Mouse (Mus musculus): ENCODE measurements around the gene Ly86. TPM values are rescaled to one million over a fixed set of nuclear protein-coding genes. Genes with fewer than 3 reads are reported as not detected.
A peak's percentile ranks its signal among the peaks of the same experiment; 100 is the strongest.

The Ly86 gene
- polyA plus RNA-seq (2014; fragmentation: Nextera tagmentation; extraction: Ambion mirVana): 5.3 and 6.3 TPM in 2 replicates

- no peak within 1 kb of the TSS for H3K4me2 ChIP-seq (ENCODE audit: low read depth)
- no peaks in the 10 kb centered on the region for H3K27me3 ChIP-seq (ENCODE audit: control insufficient read depth, insufficient read depth, low read length)
- no peak within 1 kb of the TSS for H3K27ac ChIP-seq (ENCODE audit: low read depth, low read length)
- ATAC-seq (ENCODE audit: insufficient read depth, low FRiP score, low TSS enrichment) (no peak), DNase-seq (ENCODE audit: low spot score) (no peak)
- H3K4me3 ChIP-seq (ENCODE audit: low read depth, low read length): no peak within 1 kb of the TSS
- no peaks in the 10 kb centered on the region for H3K9me3 ChIP-seq (ENCODE audit: control insufficient read depth, low read length)
- H3K4me1 ChIP-seq (ENCODE audit: control insufficient read depth, insufficient read depth, low read length): no peaks in the 10 kb centered on the region
- H3K9ac ChIP-seq (ENCODE audit: low read length): no peak within 1 kb of the TSS
- WGBS: 92% methylated on average over 28 of the region's 28 CpGs
- no peaks in the 10 kb centered on the region for H3K36me3 ChIP-seq (ENCODE audit: control insufficient read depth, insufficient read depth, low read length)
Observed at GRCm38 (mm10) chr13:37344909-37345772, at the start of gene Ly86. TSS of gene Ly86 (plus strand) at chr13:37345208.

- Histone ChIP-seq H3K27me3 (ENCODE audit: control insufficient read depth, insufficient read depth, low read length) (no peaks in the 10 kb centered on the region), H3K4me3 (ENCODE audit: low read depth, low read length) (no peak overlapping the region), H3K9ac (ENCODE audit: low read length) (no peak overlapping the region), H3K4me1 (ENCODE audit: control insufficient read depth, insufficient read depth, low read length) (no peaks in the 10 kb centered on the region), H3K4me2 (ENCODE audit: low read depth) (no peak overlapping the region), H3K36me3 (ENCODE audit: control insufficient read depth, insufficient read depth, low read length) (no peaks in the 10 kb centered on the region), H3K9me3 (ENCODE audit: control insufficient read depth, low read length) (no peaks in the 10 kb centered on the region), H3K27ac (ENCODE audit: low read depth, low read length) (no peak overlapping the region)
- DNase-seq (ENCODE audit: low spot score): no peak
- no peak for ATAC-seq (ENCODE audit: insufficient read depth, low FRiP score, low TSS enrichment)
- 82% methylated on average over 5 of the region's 5 CpGs for WGBS
Observed at GRCm38 (mm10) chr13:37297886-37298285, 47.1 kb upstream of the Ly86 start.

GRCm38 (mm10) chr13:37298856-37299255 lies 46.2 kb upstream of the Ly86 start:
- 66% methylated on average over 1 of the region's 1 CpGs for WGBS
- Histone ChIP-seq H3K4me3 (ENCODE audit: low read depth, low read length) (no peak overlapping the region), H3K27me3 (ENCODE audit: control insufficient read depth, insufficient read depth, low read length) (no peaks in the 10 kb centered on the region), H3K4me1 (ENCODE audit: control insufficient read depth, insufficient read depth, low read length) (no peaks in the 10 kb centered on the region), H3K4me2 (ENCODE audit: low read depth) (no peak overlapping the region), H3K27ac (ENCODE audit: low read depth, low read length) (no peak overlapping the region), H3K9me3 (ENCODE audit: control insufficient read depth, low read length) (no peaks in the 10 kb centered on the region), H3K9ac (ENCODE audit: low read length) (no peak overlapping the region), H3K36me3 (ENCODE audit: control insufficient read depth, insufficient read depth, low read length) (no peaks in the 10 kb centered on the region)
- DNase-seq (ENCODE audit: low spot score) (no peak), ATAC-seq (ENCODE audit: insufficient read depth, low FRiP score, low TSS enrichment) (no peak)

GRCm38 (mm10) chr13:37302877-37303276 lies 42.1 kb upstream of the Ly86 start:
- Histone ChIP-seq H3K9me3 (ENCODE audit: control insufficient read depth, low read length) (no peaks in the 10 kb centered on the region), H3K9ac (ENCODE audit: low read length) (no peak overlapping the region), H3K4me1 (ENCODE audit: control insufficient read depth, insufficient read depth, low read length) (no peaks in the 10 kb centered on the region), H3K27me3 (ENCODE audit: control insufficient read depth, insufficient read depth, low read length) (no peaks in the 10 kb centered on the region), H3K36me3 (ENCODE audit: control insufficient read depth, insufficient read depth, low read length) (no peaks in the 10 kb centered on the region), H3K4me2 (ENCODE audit: low read depth) (no peak overlapping the region), H3K4me3 (ENCODE audit: low read depth, low read length) (no peak overlapping the region), H3K27ac (ENCODE audit: low read depth, low read length) (no peak overlapping the region)
- ATAC-seq (ENCODE audit: insufficient read depth, low FRiP score, low TSS enrichment): no peak
- 50% methylated on average over 5 of the region's 5 CpGs for WGBS
- no peak for DNase-seq (ENCODE audit: low spot score)

GRCm38 (mm10) chr13:37308006-37308405 lies 37.0 kb upstream of the Ly86 start:
- H3K27me3 ChIP-seq (ENCODE audit: control insufficient read depth, insufficient read depth, low read length): no peaks in the 10 kb centered on the region
- H3K36me3 ChIP-seq (ENCODE audit: control insufficient read depth, insufficient read depth, low read length): no peaks in the 10 kb centered on the region
- no peak for DNase-seq (ENCODE audit: low spot score)
- 87% methylated on average over 4 of the region's 4 CpGs for WGBS
- no peak overlapping the region for H3K4me2 ChIP-seq (ENCODE audit: low read depth)
- H3K4me3 ChIP-seq (ENCODE audit: low read depth, low read length): no peak overlapping the region
- no peak for ATAC-seq (ENCODE audit: insufficient read depth, low FRiP score, low TSS enrichment)
- H3K27ac ChIP-seq (ENCODE audit: low read depth, low read length): no peak overlapping the region
- peaks cover 5% of the 10 kb centered on the region for H3K4me1 ChIP-seq (ENCODE audit: control insufficient read depth, insufficient read depth, low read length)
- no peaks in the 10 kb centered on the region for H3K9me3 ChIP-seq (ENCODE audit: control insufficient read depth, low read length)
- no peak overlapping the region for H3K9ac ChIP-seq (ENCODE audit: low read length)

DNA sequence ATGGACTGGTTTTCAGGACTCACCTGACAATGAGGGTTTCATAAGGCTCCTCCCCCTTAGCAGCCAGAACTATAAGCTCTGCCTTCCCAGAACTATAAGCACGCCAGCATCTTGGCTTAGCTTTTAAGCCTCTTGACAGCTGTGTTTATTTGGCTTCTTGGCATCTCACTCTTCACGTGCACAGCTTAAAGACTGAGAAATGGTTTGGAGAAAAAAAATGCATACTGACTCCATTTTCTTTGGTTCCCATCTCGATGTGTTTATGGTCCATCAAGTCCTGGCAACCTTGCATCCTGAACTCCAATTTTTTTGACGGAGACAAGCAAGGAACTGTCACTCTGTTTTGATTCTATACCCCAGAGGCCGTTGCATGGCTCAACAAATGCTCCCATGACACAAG lies 35.7 kb upstream of the Ly86 start:
- Histone ChIP-seq H3K27ac (ENCODE audit: low read depth, low read length) (no peak overlapping the region), H3K27me3 (ENCODE audit: control insufficient read depth, insufficient read depth, low read length) (no peaks in the 10 kb centered on the region), H3K9me3 (ENCODE audit: control insufficient read depth, low read length) (no peaks in the 10 kb centered on the region), H3K4me1 (ENCODE audit: control insufficient read depth, insufficient read depth, low read length) (peaks cover 5% of the 10 kb centered on the region), H3K4me3 (ENCODE audit: low read depth, low read length) (no peak overlapping the region), H3K4me2 (ENCODE audit: low read depth) (no peak overlapping the region), H3K9ac (ENCODE audit: low read length) (no peak overlapping the region), H3K36me3 (ENCODE audit: control insufficient read depth, insufficient read depth, low read length) (no peaks in the 10 kb centered on the region)
- DNase-seq (ENCODE audit: low spot score) (no peak), ATAC-seq (ENCODE audit: insufficient read depth, low FRiP score, low TSS enrichment) (no peak)
- WGBS: 77% methylated on average over 5 of the region's 5 CpGs

- Histone ChIP-seq H3K9me3 (ENCODE audit: control insufficient read depth, low read length) (no peaks in the 10 kb centered on the region), H3K4me1 (ENCODE audit: control insufficient read depth, insufficient read depth, low read length) (peaks cover 5% of the 10 kb centered on the region), H3K36me3 (ENCODE audit: control insufficient read depth, insufficient read depth, low read length) (no peaks in the 10 kb centered on the region), H3K4me2 (ENCODE audit: low read depth) (no peak overlapping the region), H3K27ac (ENCODE audit: low read depth, low read length) (no peak overlapping the region), H3K27me3 (ENCODE audit: control insufficient read depth, insufficient read depth, low read length) (no peaks in the 10 kb centered on the region), H3K9ac (ENCODE audit: low read length) (no peak overlapping the region), H3K4me3 (ENCODE audit: low read depth, low read length) (no peak overlapping the region)
- ATAC-seq (ENCODE audit: insufficient read depth, low FRiP score, low TSS enrichment): no peak
- 40% methylated on average over 7 of the region's 8 CpGs for WGBS
- DNase-seq (ENCODE audit: low spot score): no peak
Observed at GRCm38 (mm10) chr13:37310331-37310730, 34.7 kb upstream of the Ly86 start.

- Histone ChIP-seq H3K9me3 (ENCODE audit: control insufficient read depth, low read length) (no peaks in the 10 kb centered on the region), H3K9ac (ENCODE audit: low read length) (peak overlapping the region; percentile 61), H3K4me2 (ENCODE audit: low read depth) (peak overlapping the region; percentile 68), H3K4me3 (ENCODE audit: low read depth, low read length) (peak overlapping the region; percentile 31), H3K27me3 (ENCODE audit: control insufficient read depth, insufficient read depth, low read length) (no peaks in the 10 kb centered on the region), H3K27ac (ENCODE audit: low read depth, low read length) (peak overlapping the region; percentile 72), H3K4me1 (ENCODE audit: control insufficient read depth, insufficient read depth, low read length) (peaks cover 5% of the 10 kb centered on the region), H3K36me3 (ENCODE audit: control insufficient read depth, insufficient read depth, low read length) (no peaks in the 10 kb centered on the region)
- WGBS: 11% methylated on average over 27 of the region's 27 CpGs
- ATAC-seq (ENCODE audit: insufficient read depth, low FRiP score, low TSS enrichment) (peak; percentile 76), DNase-seq (ENCODE audit: low spot score) (peak; percentile 78)
Observed at GRCm38 (mm10) chr13:37311555-37312221, 33.3 kb upstream of the Ly86 start.
